Mouse (Mus musculus) common myeloid progenitor, adult 5-6 weeks (primary cell): ENCODE results near the gene Naglu. TPM values are rescaled to one million over a fixed set of nuclear protein-coding genes. Genes with fewer than 3 reads are reported as not detected.
A peak's percentile ranks its signal among the peaks of the same experiment; 100 is the strongest.

Experiments used
- ATAC-seq: replicated peaks from 2 replicates; pipeline ENCODE4 v1.8.0; 2016; ENCODE audit warnings: low read depth, mild to moderate bottlenecking, moderate TSS enrichment, inconsistent platforms; ENCODE audit not compliant: poor library complexity, severe bottlenecking
- total RNA-seq: library from RNA; stranded (forward); fragments of 200-1000, 187-1606 nt; gene quantifications from 2 replicates; pipeline ENCODE4 v1.2.3, GENCODE M21; 2017

Gene Naglu
- total RNA-seq, 1 experiment from 2014 or later = 8.3 TPM

DNA sequence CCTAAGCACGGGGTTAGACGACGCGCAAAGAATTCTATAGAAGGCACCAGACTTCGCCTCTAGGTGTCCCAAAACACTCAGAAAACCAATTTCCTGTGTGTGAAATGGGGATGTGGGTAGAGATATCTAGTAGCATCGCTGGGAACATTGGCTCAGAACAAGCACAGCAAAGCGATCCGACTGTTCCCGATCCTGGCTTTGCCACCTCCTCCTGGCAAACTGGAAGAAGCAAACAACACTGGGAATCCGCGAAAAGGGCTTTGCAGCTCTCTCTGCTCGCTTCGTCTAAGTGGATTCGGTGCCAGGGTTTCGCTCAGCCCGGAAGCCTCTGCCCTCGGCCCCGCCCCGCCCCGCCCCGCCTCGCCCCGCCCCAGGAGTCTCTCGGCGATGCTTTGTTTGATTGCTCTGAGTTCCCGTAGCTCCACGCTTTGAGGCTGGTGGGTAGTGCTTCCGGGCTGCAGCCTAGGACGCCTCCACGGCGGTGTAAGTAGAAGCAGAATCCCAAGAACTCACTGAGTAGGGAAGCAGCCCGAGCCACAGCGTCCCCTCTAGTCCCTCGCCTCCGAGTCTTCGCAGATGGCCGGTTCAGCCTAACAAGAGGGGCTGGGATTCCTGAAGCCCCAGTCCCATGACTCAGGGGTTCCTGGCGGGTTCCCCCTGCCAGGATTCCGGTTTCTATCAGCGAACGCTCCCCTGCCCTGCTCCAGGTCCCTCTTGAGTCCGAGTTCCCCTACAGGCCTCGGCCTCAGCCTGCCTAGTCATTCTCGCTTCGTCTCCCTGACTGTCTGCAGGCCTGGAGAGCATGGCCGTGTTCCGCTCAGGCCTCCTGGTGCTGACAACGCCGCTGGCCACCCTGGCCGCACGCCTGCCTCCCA lies 12.6 kb downstream of the Naglu start, which contains the start of gene Coasy:
Coasy (plus strand) TSS at position 358 of the 875 bp plus-strand sequence.
- peak; percentile 61 for ATAC-seq

DNA sequence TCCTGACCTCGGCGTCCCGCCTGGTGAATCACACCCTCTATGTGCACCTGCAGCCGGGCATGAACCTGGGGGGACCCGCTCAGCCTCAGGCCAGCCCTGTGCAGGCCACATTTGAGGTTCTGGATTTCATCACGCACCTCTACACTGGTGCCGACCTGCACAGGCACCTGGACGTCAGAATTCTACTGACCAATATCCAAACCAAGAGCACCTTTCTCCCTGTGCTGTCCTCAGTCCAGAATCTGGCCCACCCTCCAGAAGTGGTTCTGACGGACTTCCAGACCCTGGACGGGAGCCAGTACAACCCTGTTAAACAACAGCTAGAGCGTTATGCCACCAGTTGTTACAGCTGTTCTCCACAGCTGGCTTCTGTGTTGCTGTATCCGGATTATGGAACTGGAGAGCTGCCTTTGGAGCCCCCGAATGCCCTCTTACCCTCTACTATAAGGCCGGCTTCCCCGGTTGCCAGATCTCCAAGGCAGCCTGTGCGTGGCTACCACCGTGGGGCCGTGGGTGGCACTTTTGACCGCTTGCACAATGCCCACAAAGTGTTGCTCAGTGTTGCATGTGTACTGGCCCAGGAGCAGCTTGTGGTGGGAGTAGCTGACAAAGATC lies 13.4 kb downstream of the Naglu start:
- ATAC-seq = no peak

DNA sequence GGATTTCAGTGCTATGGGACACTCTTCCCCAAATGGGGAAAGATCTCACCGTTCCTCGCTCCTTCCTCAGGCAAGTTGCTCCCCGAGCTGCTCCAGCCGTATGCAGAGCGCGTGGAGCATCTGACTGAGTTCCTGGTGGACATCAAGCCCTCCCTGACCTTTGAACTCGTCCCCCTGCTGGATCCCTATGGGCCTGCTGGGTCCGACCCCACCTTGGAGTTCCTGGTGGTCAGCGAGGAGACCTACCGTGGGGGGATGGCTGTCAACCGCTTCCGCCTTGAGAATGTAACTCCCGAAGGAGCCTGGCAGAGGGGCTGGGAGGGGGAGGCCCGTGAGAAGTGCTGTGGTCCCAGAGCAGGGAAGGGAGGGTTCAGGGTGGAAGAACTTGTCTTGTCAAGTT lies 14.4 kb downstream of the Naglu start:
- ATAC-seq = no peak

DNA sequence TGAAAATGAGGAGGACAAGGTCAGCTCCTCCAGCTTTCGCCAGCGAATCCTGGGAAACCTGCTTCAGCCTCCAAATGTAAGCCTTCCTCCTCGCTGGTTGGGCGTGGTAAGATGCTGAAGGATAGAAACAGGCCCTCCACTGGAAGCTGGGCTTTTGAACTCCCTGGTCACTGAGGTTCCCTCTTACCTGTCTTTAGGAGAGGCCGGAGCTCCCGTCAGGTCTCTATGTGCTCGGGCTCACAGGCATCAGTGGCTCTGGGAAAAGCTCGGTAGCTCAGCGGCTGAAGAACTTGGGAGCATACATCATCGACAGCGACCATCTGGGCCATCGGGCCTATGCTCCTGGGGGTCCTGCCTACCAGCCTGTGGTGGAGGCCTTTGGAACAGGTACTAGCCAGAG lies 15.0 kb downstream of the Naglu start:
- ATAC-seq = no peak

DNA sequence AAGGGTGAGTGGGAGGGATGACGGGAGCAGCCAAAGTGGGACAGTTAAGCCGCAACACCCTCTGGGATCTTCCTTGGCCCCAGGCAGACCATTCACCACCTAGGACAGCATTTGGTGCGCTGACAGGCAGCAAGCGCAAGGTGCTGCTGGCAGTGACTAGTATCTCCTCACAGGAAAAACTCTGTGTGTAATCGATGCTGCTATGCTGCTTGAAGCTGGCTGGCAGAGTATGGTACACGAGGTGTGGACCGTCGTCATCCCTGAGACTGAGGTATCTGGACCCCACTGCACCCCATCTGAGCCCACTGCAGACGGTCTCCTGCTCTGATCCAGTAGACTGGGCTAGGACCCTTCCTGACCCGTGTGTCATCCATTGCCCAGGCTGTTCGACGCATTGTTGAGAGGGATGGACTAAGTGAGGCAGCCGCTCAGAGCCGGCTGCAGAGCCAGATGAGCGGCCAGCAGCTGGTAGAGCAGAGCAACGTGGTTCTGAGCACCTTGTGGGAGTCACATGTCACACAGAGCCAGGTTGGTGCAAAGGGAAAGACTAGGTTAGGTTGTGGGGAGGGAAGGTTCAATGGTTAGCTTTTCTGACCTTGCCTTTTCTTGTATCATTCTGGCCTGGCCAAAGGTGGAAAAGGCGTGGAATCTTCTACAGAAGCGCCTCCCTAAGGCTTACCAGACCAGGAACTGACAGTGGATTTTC lies 16.0 kb downstream of the Naglu start:
- no peak for ATAC-seq

- ATAC-seq = no peak
These were observed 16.5 kb downstream of the Naglu start for GRCm38 (mm10) chr11:101086323-101086674.

GRCm38 (mm10) chr11:101086756-101087681 lies 17.2 kb downstream of the Naglu start, which contains the start of gene Mlx:
Gene Mlx, plus strand, starts transcription at chr11:101087277.
- peak; percentile 68 for ATAC-seq

DNA sequence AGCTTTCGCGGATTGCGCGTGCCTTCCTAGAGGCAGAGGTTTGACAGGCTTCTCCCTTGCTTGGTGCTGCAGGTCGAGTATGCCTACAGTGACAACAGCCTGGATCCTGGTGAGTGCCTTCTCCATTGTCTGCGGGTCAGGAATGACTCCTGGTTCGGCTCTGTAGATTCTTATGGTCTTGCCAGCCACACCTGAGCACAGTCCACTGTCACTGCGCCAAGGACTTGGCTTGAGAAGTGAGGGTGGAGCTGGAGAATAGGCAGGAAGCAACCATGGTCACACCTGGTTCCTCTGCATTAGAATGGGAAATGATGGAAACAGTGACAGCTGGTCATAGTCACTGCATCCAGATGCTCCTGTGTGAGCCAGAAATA lies 17.9 kb downstream of the Naglu start:
- ATAC-seq = no peak

DNA sequence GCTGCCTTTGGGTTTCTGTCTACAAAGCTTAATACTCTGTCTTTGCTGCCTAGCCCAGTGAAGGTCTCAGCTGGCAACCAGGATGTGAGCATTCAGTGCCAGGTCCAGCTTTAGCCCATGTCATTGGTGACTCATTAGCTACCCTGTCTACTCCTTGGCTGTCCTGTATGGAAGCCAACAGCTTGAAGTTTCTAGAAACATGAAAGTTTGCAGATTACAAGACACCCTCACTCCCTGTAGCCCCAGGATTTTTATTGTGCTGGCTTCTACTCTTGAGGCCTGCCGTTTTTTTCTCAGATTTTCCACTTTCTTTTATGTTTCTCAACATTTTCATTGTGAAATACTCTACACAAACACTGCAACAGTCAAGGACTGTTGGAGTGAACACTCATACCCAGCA lies 20.1 kb downstream of the Naglu start:
- ATAC-seq = no peak

DNA sequence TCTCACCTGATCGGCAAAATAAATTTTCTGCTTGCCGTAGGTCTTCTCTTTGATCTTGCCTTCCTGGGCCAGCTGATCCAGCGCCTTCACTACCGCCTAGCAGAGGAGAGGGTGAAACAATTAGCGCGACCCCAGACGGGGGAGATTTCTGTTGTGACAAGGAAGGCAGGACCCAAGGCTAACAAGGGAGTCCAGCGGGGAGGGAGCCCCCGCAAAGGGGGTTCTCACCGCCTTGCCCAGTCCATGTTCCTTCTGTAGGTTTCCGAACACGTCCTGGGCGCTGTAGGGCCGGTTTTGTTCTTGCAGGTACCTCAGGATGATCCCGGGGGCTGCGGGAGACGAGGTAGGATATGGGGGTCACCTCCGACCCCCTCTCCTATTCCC lies 25.1 kb downstream of the Naglu start:
- peak; percentile 4; the same call in 1 of the 2 replicates for ATAC-seq

- peak; percentile 96 for ATAC-seq
These were observed 25.7 kb downstream of the Naglu start, which contains the start of gene Psmc3ip for GRCm38 (mm10) chr11:101095314-101096024. Gene Psmc3ip, minus strand, starts transcription at chr11:101095436.

DNA sequence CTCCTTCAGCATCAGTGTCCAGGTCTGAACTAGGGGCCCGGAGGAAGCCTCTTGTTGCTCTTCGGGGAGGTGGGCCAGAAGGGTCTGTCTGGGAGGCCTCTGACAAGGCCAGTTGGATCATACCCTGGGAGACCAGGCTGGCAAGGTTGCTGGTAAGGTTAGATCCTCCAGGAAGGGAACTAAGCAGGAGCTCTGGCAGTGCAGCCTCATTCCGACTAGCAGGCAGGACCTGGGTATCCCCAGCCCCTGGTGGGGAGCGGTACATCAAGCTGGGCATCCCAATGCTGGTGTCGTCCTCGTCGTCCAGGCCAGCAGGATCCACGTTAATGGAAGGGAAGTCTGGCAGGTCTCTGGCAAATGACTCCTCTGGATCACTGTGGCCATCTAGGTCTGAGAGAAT lies 28.4 kb downstream of the Naglu start:
- no peak for ATAC-seq

DNA sequence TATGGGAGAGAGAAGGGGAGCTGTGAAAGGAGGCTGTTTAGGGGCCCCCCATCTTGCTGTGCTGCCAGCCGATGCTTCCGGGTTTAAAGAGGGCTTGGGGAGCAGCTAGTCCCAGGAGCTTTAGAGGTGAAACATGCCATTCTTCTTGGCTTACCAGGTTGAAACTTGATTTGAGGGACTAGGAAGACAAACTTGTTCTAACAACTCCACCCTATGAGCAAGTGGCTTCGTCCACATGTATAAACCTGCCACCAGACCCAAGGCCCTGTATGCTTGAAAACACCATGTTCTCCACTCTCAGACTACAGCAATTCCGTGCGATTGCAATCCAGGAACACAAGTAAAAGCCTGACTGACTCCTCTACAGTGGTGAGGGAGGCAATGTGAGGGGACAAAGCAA lies 33.2 kb downstream of the Naglu start:
- no peak for ATAC-seq

- no peak for ATAC-seq
These were observed 39.5 kb downstream of the Naglu start for GRCm38 (mm10) chr11:101109351-101109750.

DNA sequence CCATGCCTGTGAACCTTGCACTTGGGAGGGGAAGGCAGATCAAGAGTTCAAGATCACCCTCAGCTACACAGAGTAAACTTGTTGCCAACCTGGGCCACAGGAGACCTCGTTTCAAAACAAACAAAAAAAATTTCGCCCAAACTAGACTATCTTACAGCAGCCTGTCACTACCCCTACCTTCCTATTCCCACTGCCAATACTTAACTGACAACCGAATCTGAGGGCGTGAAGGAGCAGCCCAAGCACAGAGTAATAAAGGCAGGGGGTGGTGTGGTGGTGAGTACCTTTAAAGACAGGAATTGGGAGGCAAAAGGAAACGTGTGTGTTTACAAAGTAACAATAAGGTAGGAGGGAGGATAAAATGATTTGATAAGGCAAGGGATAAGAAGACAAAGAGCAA lies 40.9 kb downstream of the Naglu start:
- ATAC-seq = no peak

- no peak for ATAC-seq
These were observed 41.4 kb downstream of the Naglu start for GRCm38 (mm10) chr11:101111178-101111577.

DNA sequence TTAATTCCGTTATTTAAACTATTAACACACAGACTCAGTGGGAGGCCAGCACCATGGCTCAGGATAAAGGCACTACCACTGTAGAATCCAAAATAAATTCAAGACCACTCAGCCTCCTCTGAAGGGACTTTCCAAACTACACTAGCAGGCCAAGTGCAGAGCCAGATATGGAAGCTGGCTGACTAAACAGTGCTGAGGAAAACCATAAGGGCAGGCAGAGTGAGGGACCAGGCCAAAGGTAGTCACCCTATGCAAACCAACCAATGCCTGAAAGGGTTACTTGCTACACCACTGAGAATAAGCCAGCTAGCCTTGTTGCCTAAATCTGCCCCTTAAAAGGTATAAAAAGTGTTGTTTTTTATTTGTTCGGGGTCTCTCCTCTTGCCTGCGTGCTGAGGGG lies 42.4 kb downstream of the Naglu start:
- no peak for ATAC-seq

DNA sequence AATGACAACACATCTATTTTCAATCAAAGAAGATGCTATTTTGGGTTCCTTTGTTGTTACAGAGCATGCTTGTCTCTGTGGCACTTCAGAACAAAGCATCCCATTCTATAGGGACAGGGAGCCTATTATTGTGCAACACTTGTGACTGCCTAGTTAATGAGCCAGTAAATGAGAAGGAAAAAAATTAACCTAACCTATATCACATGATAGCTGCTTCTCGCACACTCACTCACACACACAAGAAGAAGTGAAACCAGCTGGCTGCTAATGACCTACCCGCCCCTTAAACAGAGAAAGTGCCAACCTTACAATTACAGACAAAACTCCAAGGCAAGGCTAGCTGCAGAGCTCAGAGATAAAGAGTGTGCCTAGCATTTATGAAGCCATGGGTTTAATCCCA lies 45.8 kb downstream of the Naglu start:
- ATAC-seq = peak; percentile 29

DNA sequence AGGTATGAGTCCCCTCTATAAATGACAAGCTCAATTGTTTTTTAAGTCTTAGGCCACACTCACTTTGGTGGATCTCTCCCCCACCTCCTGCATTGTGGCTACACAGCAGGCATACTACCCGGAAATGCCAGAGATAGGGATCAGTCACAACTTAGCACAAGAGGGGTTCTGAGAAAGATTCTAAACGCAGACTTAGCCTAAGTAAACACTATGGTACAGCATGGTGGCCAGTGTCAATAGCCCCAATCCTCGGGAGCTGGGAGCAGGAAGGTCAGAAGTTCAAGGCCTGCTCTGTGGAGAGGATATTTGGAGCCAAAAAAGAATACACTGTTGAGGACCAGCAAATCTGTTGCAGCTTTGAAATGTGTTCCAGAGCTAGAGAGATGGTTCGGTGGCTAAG lies 48.3 kb downstream of the Naglu start:
- ATAC-seq = no peak
